Mouse (Mus musculus): ENCODE measurements at regions not wholly inside any gene's neighbourhood (a gene's known extent, or its start where the extent isn't known, plus 50 kb on each side); places are given as distances from the start of the nearest gene placed in this dataset.

GRCm38 (mm10) chr14:88410722-88411437 is 60.3 kb downstream of the Pcdh20 start:
- H3K9ac ChIP-seq (replicated peaks) = no peak overlapping the region
- H3K4me2 ChIP-seq (replicated peaks) = no peak overlapping the region
- no peaks in the 10 kb centered on the region for H3K4me1 ChIP-seq (replicated peaks)
- no peaks in the 10 kb centered on the region for H3K27me3 ChIP-seq
- H3K4me3 ChIP-seq (replicated peaks) = no peak overlapping the region
- H3K9me3 ChIP-seq = no peaks in the 10 kb centered on the region
- WGBS = 79% methylated on average over 1 of the region's 1 CpGs
- ATAC-seq = no peak
- no peaks in the 10 kb centered on the region for H3K36me3 ChIP-seq
- H3K27ac ChIP-seq = no peak overlapping the region

GRCm38 (mm10) chr14:88399270-88399669 is 71.9 kb downstream of the Pcdh20 start:
- no peak for ATAC-seq
- Histone ChIP-seq H3K27me3 (no peaks in the 10 kb centered on the region), H3K36me3 (no peaks in the 10 kb centered on the region), H3K4me2 (replicated peaks) (no peak overlapping the region), H3K4me1 (replicated peaks) (no peaks in the 10 kb centered on the region), H3K4me3 (replicated peaks) (no peak overlapping the region), H3K9me3 (no peaks in the 10 kb centered on the region), H3K27ac (no peak overlapping the region), H3K9ac (replicated peaks) (no peak overlapping the region)
- 15% methylated on average over 1 of the region's 1 CpGs for WGBS

GRCm38 (mm10) chr14:88397187-88397586 is 74.0 kb downstream of the Pcdh20 start:
- Histone ChIP-seq H3K9me3 (no peaks in the 10 kb centered on the region), H3K36me3 (no peaks in the 10 kb centered on the region), H3K4me1 (replicated peaks) (no peaks in the 10 kb centered on the region), H3K4me3 (replicated peaks) (no peak overlapping the region), H3K27ac (no peak overlapping the region), H3K27me3 (no peaks in the 10 kb centered on the region), H3K4me2 (replicated peaks) (no peak overlapping the region), H3K9ac (replicated peaks) (no peak overlapping the region)
- ATAC-seq = no peak

- Histone ChIP-seq H3K4me1 (replicated peaks) (no peaks in the 10 kb centered on the region), H3K4me2 (replicated peaks) (no peak overlapping the region), H3K9me3 (no peaks in the 10 kb centered on the region), H3K9ac (replicated peaks) (no peak overlapping the region), H3K27me3 (no peaks in the 10 kb centered on the region), H3K4me3 (replicated peaks) (no peak overlapping the region), H3K36me3 (no peaks in the 10 kb centered on the region), H3K27ac (no peak overlapping the region)
- 90% methylated on average over 4 of the region's 4 CpGs for WGBS
- no peak for ATAC-seq
These were observed 76.2 kb downstream of the Pcdh20 start for GRCm38 (mm10) chr14:88395016-88395415.

- no peak for ATAC-seq
- H3K4me3 ChIP-seq (replicated peaks) = no peak overlapping the region
- H3K27me3 ChIP-seq = no peaks in the 10 kb centered on the region
- H3K27ac ChIP-seq = no peak overlapping the region
- no peak overlapping the region for H3K9ac ChIP-seq (replicated peaks)
- no peak overlapping the region for H3K4me2 ChIP-seq (replicated peaks)
- H3K4me1 ChIP-seq (replicated peaks) = no peaks in the 10 kb centered on the region
- WGBS = 95% methylated on average over 2 of the region's 2 CpGs
- H3K36me3 ChIP-seq = no peaks in the 10 kb centered on the region
- H3K9me3 ChIP-seq = no peaks in the 10 kb centered on the region
These were observed 86.6 kb downstream of the Pcdh20 start for GRCm38 (mm10) chr14:88384553-88384952.

- Histone ChIP-seq H3K27me3 (no peaks in the 10 kb centered on the region), H3K9ac (replicated peaks) (no peak overlapping the region), H3K4me2 (replicated peaks) (no peak overlapping the region), H3K4me1 (replicated peaks) (no peaks in the 10 kb centered on the region), H3K36me3 (no peaks in the 10 kb centered on the region), H3K27ac (no peak overlapping the region), H3K4me3 (replicated peaks) (no peak overlapping the region), H3K9me3 (no peaks in the 10 kb centered on the region)
- no peak for ATAC-seq
- 85% methylated on average over 4 of the region's 4 CpGs for whole genome bisulfite sequencing
These were observed 124.0 kb downstream of the Pcdh20 start for GRCm38 (mm10) chr14:88347177-88347576.

- H3K27me3 ChIP-seq = no peaks in the 10 kb centered on the region
- peak; percentile 70; the same call in 1 of the 2 replicates for ATAC-seq
- no peak overlapping the region for H3K4me2 ChIP-seq (replicated peaks)
- no peaks in the 10 kb centered on the region for H3K9me3 ChIP-seq
- WGBS = 44% methylated on average over 10 of the region's 10 CpGs
- H3K36me3 ChIP-seq = no peaks in the 10 kb centered on the region
- H3K4me3 ChIP-seq (replicated peaks) = no peak overlapping the region
- H3K4me1 ChIP-seq (replicated peaks) = 0 out of 2 replicates have a peak, but pooled peaks cover 3% of the 10 kb centered on the region
- no peak overlapping the region for H3K9ac ChIP-seq (replicated peaks)
- no peak overlapping the region for H3K27ac ChIP-seq
These were observed 133.9 kb downstream of the Pcdh20 start for GRCm38 (mm10) chr14:88337304-88337703.

- Histone ChIP-seq H3K36me3 (no peaks in the 10 kb centered on the region), H3K9me3 (no peaks in the 10 kb centered on the region), H3K27me3 (no peaks in the 10 kb centered on the region), H3K27ac (no peak overlapping the region), H3K4me1 (replicated peaks) (no peaks in the 10 kb centered on the region), H3K9ac (replicated peaks) (no peak overlapping the region), H3K4me2 (replicated peaks) (no peak overlapping the region), H3K4me3 (replicated peaks) (no peak overlapping the region)
- WGBS = 93% methylated on average over 2 of the region's 2 CpGs
- ATAC-seq = no peak
These were observed 140.6 kb downstream of the Pcdh20 start for GRCm38 (mm10) chr14:88330613-88331012.

GRCm38 (mm10) chr14:88326411-88326810 is 144.8 kb downstream of the Pcdh20 start:
- Histone ChIP-seq H3K4me1 (replicated peaks) (no peaks in the 10 kb centered on the region), H3K36me3 (no peaks in the 10 kb centered on the region), H3K9ac (replicated peaks) (no peak overlapping the region), H3K4me2 (replicated peaks) (no peak overlapping the region), H3K4me3 (replicated peaks) (no peak overlapping the region), H3K27me3 (no peaks in the 10 kb centered on the region), H3K9me3 (no peaks in the 10 kb centered on the region), H3K27ac (no peak overlapping the region)
- ATAC-seq = no peak
- WGBS = 86% methylated on average over 4 of the region's 4 CpGs

- no peaks in the 10 kb centered on the region for H3K9me3 ChIP-seq
- H3K27ac ChIP-seq = no peak overlapping the region
- no peak overlapping the region for H3K4me3 ChIP-seq (replicated peaks)
- no peaks in the 10 kb centered on the region for H3K27me3 ChIP-seq
- 28% methylated on average over 5 of the region's 5 CpGs for WGBS
- no peaks in the 10 kb centered on the region for H3K36me3 ChIP-seq
- no peaks in the 10 kb centered on the region for H3K4me1 ChIP-seq (replicated peaks)
- 0 out of 2 replicates have a peak, but pooled peaks have one; percentile 30 for ATAC-seq
- H3K9ac ChIP-seq (replicated peaks) = no peak overlapping the region
- H3K4me2 ChIP-seq (replicated peaks) = no peak overlapping the region
These were observed 192.9 kb downstream of the Pcdh20 start for GRCm38 (mm10) chr14:88278327-88278726.

GRCm38 (mm10) chr14:88264771-88265170 is 206.4 kb downstream of the Pcdh20 start:
- no peak overlapping the region for H3K9ac ChIP-seq (replicated peaks)
- ATAC-seq = no peak
- H3K27me3 ChIP-seq = no peaks in the 10 kb centered on the region
- no peak overlapping the region for H3K4me3 ChIP-seq (replicated peaks)
- H3K4me1 ChIP-seq (replicated peaks) = no peaks in the 10 kb centered on the region
- H3K4me2 ChIP-seq (replicated peaks) = no peak overlapping the region
- no peaks in the 10 kb centered on the region for H3K36me3 ChIP-seq
- no peaks in the 10 kb centered on the region for H3K9me3 ChIP-seq
- no peak overlapping the region for H3K27ac ChIP-seq

GRCm38 (mm10) chr14:88259034-88259433 is 212.2 kb downstream of the Pcdh20 start:
- Histone ChIP-seq H3K9me3 (no peaks in the 10 kb centered on the region), H3K27ac (no peak overlapping the region), H3K9ac (replicated peaks) (no peak overlapping the region), H3K4me2 (replicated peaks) (no peak overlapping the region), H3K4me3 (replicated peaks) (no peak overlapping the region), H3K27me3 (no peaks in the 10 kb centered on the region), H3K36me3 (no peaks in the 10 kb centered on the region), H3K4me1 (replicated peaks) (no peaks in the 10 kb centered on the region)
- ATAC-seq = no peak

GRCm38 (mm10) chr14:88255131-88255530 is 216.1 kb downstream of the Pcdh20 start:
- H3K9ac ChIP-seq (replicated peaks) = no peak overlapping the region
- no peaks in the 10 kb centered on the region for H3K36me3 ChIP-seq
- WGBS = 49% methylated on average over 3 of the region's 3 CpGs
- H3K4me3 ChIP-seq (replicated peaks) = no peak overlapping the region
- ATAC-seq = no peak
- no peak overlapping the region for H3K4me2 ChIP-seq (replicated peaks)
- no peaks in the 10 kb centered on the region for H3K27me3 ChIP-seq
- H3K4me1 ChIP-seq (replicated peaks) = no peaks in the 10 kb centered on the region
- no peak overlapping the region for H3K27ac ChIP-seq
- no peaks in the 10 kb centered on the region for H3K9me3 ChIP-seq
